10 mouse cellular contexts compared by ENCODE assay signal in the genomic region with DNA sequence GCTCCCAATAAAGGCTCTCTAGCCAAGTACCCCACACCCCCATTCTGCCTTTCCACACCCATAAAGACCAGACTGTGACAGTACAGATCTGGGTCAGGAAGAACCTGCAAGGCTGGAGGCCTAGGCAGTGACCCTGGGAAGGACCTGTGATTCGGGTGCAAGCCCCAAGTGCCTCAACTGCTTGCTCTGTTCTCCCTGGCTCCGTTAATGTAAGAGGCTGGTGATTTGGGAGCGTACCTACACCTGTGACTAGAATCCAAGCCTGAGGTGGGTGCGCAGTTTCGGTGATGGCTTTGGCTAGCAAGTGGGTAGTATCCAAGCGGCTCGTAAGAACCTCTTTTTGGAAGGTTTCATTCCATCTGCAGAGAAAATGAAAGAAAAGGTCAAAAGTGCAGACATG. TPM values are rescaled to one million over a fixed set of nuclear protein-coding genes. Genes with fewer than 3 reads are reported as not detected.
DNase-seq lines count a peak whose midpoint lies in the region; ATAC-seq and TF ChIP-seq lines count a peak whose summit lies in the region.
"Had no signal": no experiment of that assay in that cellular context is flagged by ENCODE, and none has a peak within 500 bp of the region (broad histone marks: within the 10 kb centered on the region; RNA-seq: fewer than 3 reads in every experiment).

No protein-coding gene starts in this region.

- peaks cover 3% of the 10 kb centered on the region; the same call in 1 of the 2 replicates for H3K4me1 ChIP-seq in cerebellum, adult 2 months (ENCODE audit: control insufficient read depth, insufficient read depth, low read length)
- peaks cover 29% of the 10 kb centered on the region for H3K4me1 ChIP-seq in liver, embryonic 12.5 days
- H3K4me1 ChIP-seq in liver, embryonic 11.5 days (replicated peaks; ENCODE audit: control insufficient read depth, insufficient read depth, low read length) = peaks cover 11% of the 10 kb centered on the region
- H3K4me1 ChIP-seq in intestine, embryonic 15.5 days (replicated peaks) = 0 out of 2 replicates have a peak, but pooled peaks cover 8% of the 10 kb centered on the region
- peaks cover 22% of the 10 kb centered on the region for H3K4me1 ChIP-seq in neural tube, embryonic 15.5 days

- peak; percentile 32; the same call in 1 of the 2 replicates for TF ChIP-seq POLR2A in cerebellum, adult 2 months (IDR thresholded peaks at IDR 0.05; ENCODE audit: borderline replicate concordance, insufficient read depth, low read length)

- WGBS in cerebellum, adult 2 months = 82% methylated on average over 7 of the region's 7 CpGs
- 85% methylated on average over 7 of the region's 7 CpGs for WGBS in liver, embryonic 12.5 days (ENCODE audit: insufficient replicate concordance)
- 90% methylated on average over 7 of the region's 7 CpGs for WGBS in liver, embryonic 11.5 days
- 84% methylated on average over 7 of the region's 7 CpGs for WGBS in intestine, embryonic 15.5 days
- 88% methylated on average over 7 of the region's 7 CpGs for WGBS in neural tube, embryonic 15.5 days

- H3K4me3 ChIP-seq in cerebellum, adult 2 months (replicated peaks; ENCODE audit: insufficient read depth, low read depth, low read length) = peak overlapping the region; percentile 86
- H3K4me3 ChIP-seq in liver, embryonic 12.5 days = no peak overlapping the region
- H3K4me3 ChIP-seq in liver, embryonic 11.5 days (ENCODE audit: low read depth, low read length) = no peak overlapping the region
- H3K4me3 ChIP-seq in intestine, embryonic 15.5 days (replicated peaks) = peak overlapping the region; percentile 52; the same call in 1 of the 2 replicates
- H3K4me3 ChIP-seq in neural tube, embryonic 15.5 days (replicated peaks) = peak overlapping the region; percentile 56

- DNase-seq in cerebellum, adult 2 months = peak in 1 of 2 experiments; percentile 42
- no peak for DNase-seq in cerebellum, postnatal 4 days (ENCODE audit: low spot score in 2 of 2)
- no peak for DNase-seq in liver, embryonic 11.5 days (ENCODE audit: low spot score)
- no peak for DNase-seq in T-cell, adult 2 months (ENCODE audit: low spot score)
- no peak for DNase-seq in urinary bladder, adult 18-20 months (ENCODE audit: low spot score in 2 of 2)
- DNase-seq: lung, adult 18-20 months; thymus, adult 2 months had no signal

- H3K27me3 ChIP-seq in cerebellum, adult 2 months (ENCODE audit: control insufficient read depth, insufficient read depth, low read length) = no peaks in the 10 kb centered on the region
- H3K27me3 ChIP-seq in liver, embryonic 12.5 days (replicated peaks) = peaks cover 5% of the 10 kb centered on the region; the same call in 1 of the 2 replicates
- no peaks in the 10 kb centered on the region for H3K27me3 ChIP-seq in liver, embryonic 11.5 days (replicated peaks; ENCODE audit: control insufficient read depth, insufficient read depth, low read length)
- no peaks in the 10 kb centered on the region for H3K27me3 ChIP-seq in intestine, embryonic 15.5 days (replicated peaks)
- no peaks in the 10 kb centered on the region for H3K27me3 ChIP-seq in neural tube, embryonic 15.5 days (replicated peaks)

- peaks cover 40% of the 10 kb centered on the region for H3K36me3 ChIP-seq in liver, embryonic 12.5 days
- H3K36me3 ChIP-seq in liver, embryonic 11.5 days (ENCODE audit: control insufficient read depth, insufficient read depth, low read length) = peaks cover 30% of the 10 kb centered on the region
- peaks cover 30% of the 10 kb centered on the region for H3K36me3 ChIP-seq in intestine, embryonic 15.5 days
- H3K36me3 ChIP-seq in neural tube, embryonic 15.5 days = peaks cover 44% of the 10 kb centered on the region

- peak overlapping the region; percentile 73; the same call in 1 of the 2 replicates for H3K4me2 ChIP-seq in liver, embryonic 12.5 days
- no peak overlapping the region; the same call in 1 of the 2 replicates for H3K4me2 ChIP-seq in liver, embryonic 11.5 days
- peak overlapping the region; percentile 89 for H3K4me2 ChIP-seq in intestine, embryonic 15.5 days (replicated peaks)
- peak overlapping the region; percentile 86 for H3K4me2 ChIP-seq in neural tube, embryonic 15.5 days

- H3K9me3 ChIP-seq in liver, embryonic 12.5 days (replicated peaks) = no peaks in the 10 kb centered on the region
- H3K9me3 ChIP-seq in liver, embryonic 11.5 days (ENCODE audit: control insufficient read depth, low read length) = no peaks in the 10 kb centered on the region
- H3K9me3 ChIP-seq in intestine, embryonic 15.5 days = no peaks in the 10 kb centered on the region
- no peaks in the 10 kb centered on the region for H3K9me3 ChIP-seq in neural tube, embryonic 15.5 days (replicated peaks)

- H3K27ac ChIP-seq in cerebellum, adult 2 months (ENCODE audit: insufficient read depth, low read length) = peak overlapping the region; percentile 86
- no peak overlapping the region for H3K27ac ChIP-seq in liver, embryonic 12.5 days
- H3K27ac ChIP-seq in liver, embryonic 11.5 days (ENCODE audit: low read depth, low read length) = no peak overlapping the region
- H3K27ac ChIP-seq in intestine, embryonic 15.5 days = no peak overlapping the region
- 0 out of 2 replicates have a peak overlapping the region, but pooled peaks have one; percentile 88 for H3K27ac ChIP-seq in neural tube, embryonic 15.5 days (replicated peaks)

- no peak for TF ChIP-seq CTCF in cerebellum, adult 2 months (IDR thresholded peaks at IDR 0.05; ENCODE audit: borderline replicate concordance, insufficient read depth, low read depth, low read length)

- no peak for ATAC-seq in liver, embryonic 12.5 days
- no peak for ATAC-seq in liver, embryonic 11.5 days (replicated peaks; ENCODE audit: low FRiP score)
- no peak for ATAC-seq in intestine, embryonic 15.5 days
- no peak for ATAC-seq in neural tube, embryonic 15.5 days (ENCODE audit: low FRiP score)

- no peak overlapping the region for H3K9ac ChIP-seq in liver, embryonic 12.5 days
- H3K9ac ChIP-seq in liver, embryonic 11.5 days (ENCODE audit: low read depth, low read length) = no peak overlapping the region
- no peak overlapping the region for H3K9ac ChIP-seq in intestine, embryonic 15.5 days
- peak overlapping the region; percentile 77; the same call in 1 of the 2 replicates for H3K9ac ChIP-seq in neural tube, embryonic 15.5 days (replicated peaks)

RNA-seq across cellular contexts. Expression of a gene that starts 1.1 kb away (rescaled TPM):
- 214 and 218 TPM in 2 replicates for polyA plus RNA-seq in cerebellum, adult 2 months (2012; rRNA removed)
- polyA plus RNA-seq in liver, embryonic 12.5 days (2016; fragmentation: Nextera tagmentation; extraction: Ambion mirVana) = 14.0 and 15.3 TPM in 2 replicates
- polyA plus RNA-seq in liver, embryonic 11.5 days (2014; fragmentation: Nextera tagmentation; extraction: Ambion mirVana) = 24.3 and 30.5 TPM in 2 replicates
- 73.6 and 80.3 TPM in 2 replicates for polyA plus RNA-seq in intestine, embryonic 15.5 days (2015; fragmentation: Nextera tagmentation; extraction: Ambion mirVana)
- 148 and 166 TPM in 2 replicates for polyA plus RNA-seq in neural tube, embryonic 15.5 days (2015; fragmentation: Nextera tagmentation; extraction: Ambion mirVana)

RNA-seq across cellular contexts. Expression of a gene that starts 14.2 kb away (rescaled TPM):
- 47.4 and 52.8 TPM in 2 replicates for polyA plus RNA-seq in cerebellum, adult 2 months (2012; rRNA removed)
- polyA plus RNA-seq in liver, embryonic 12.5 days (2016; fragmentation: Nextera tagmentation; extraction: Ambion mirVana) = 12.8 and 13.0 TPM in 2 replicates
- 12.6 and 14.6 TPM in 2 replicates for polyA plus RNA-seq in liver, embryonic 11.5 days (2014; fragmentation: Nextera tagmentation; extraction: Ambion mirVana)
- 15.1 and 15.4 TPM in 2 replicates for polyA plus RNA-seq in intestine, embryonic 15.5 days (2015; fragmentation: Nextera tagmentation; extraction: Ambion mirVana)
- 11.0 and 11.9 TPM in 2 replicates for polyA plus RNA-seq in neural tube, embryonic 15.5 days (2015; fragmentation: Nextera tagmentation; extraction: Ambion mirVana)

RNA-seq across cellular contexts. Expression of a gene that starts 14.8 kb away (rescaled TPM):
- polyA plus RNA-seq in cerebellum, adult 2 months (2012; rRNA removed) = 534 and 635 TPM in 2 replicates
- polyA plus RNA-seq in liver, embryonic 12.5 days (2016; fragmentation: Nextera tagmentation; extraction: Ambion mirVana) = 0.25 TPM in 2 replicates
- 0.47 and 0.60 TPM in 2 replicates for polyA plus RNA-seq in liver, embryonic 11.5 days (2014; fragmentation: Nextera tagmentation; extraction: Ambion mirVana)
- 0.18 and 0.29 TPM in 2 replicates for polyA plus RNA-seq in intestine, embryonic 15.5 days (2015; fragmentation: Nextera tagmentation; extraction: Ambion mirVana)
- 0.45 and 0.58 TPM in 2 replicates for polyA plus RNA-seq in neural tube, embryonic 15.5 days (2015; fragmentation: Nextera tagmentation; extraction: Ambion mirVana)

RNA-seq across cellular contexts. Expression of a gene that starts 45.1 kb away (rescaled TPM):
- 4.5 and 4.8 TPM in 2 replicates for polyA plus RNA-seq in cerebellum, adult 2 months (2012; rRNA removed)
- polyA plus RNA-seq in liver, embryonic 12.5 days (2016; fragmentation: Nextera tagmentation; extraction: Ambion mirVana) = 7.0 and 8.2 TPM in 2 replicates
- polyA plus RNA-seq in liver, embryonic 11.5 days (2014; fragmentation: Nextera tagmentation; extraction: Ambion mirVana) = 12.0 and 12.2 TPM in 2 replicates
- 14.5 and 18.3 TPM in 2 replicates for polyA plus RNA-seq in intestine, embryonic 15.5 days (2015; fragmentation: Nextera tagmentation; extraction: Ambion mirVana)
- polyA plus RNA-seq in neural tube, embryonic 15.5 days (2015; fragmentation: Nextera tagmentation; extraction: Ambion mirVana) = 9.5 and 10.8 TPM in 2 replicates

RNA-seq across cellular contexts. Expression of a gene that starts 45.5 kb away (rescaled TPM):
- polyA plus RNA-seq in cerebellum, adult 2 months (2012; rRNA removed) = not detected in 2 replicates
- polyA plus RNA-seq in liver, embryonic 12.5 days (2016; fragmentation: Nextera tagmentation; extraction: Ambion mirVana) = not detected in 2 replicates
- not detected in 2 replicates for polyA plus RNA-seq in liver, embryonic 11.5 days (2014; fragmentation: Nextera tagmentation; extraction: Ambion mirVana)
- polyA plus RNA-seq in intestine, embryonic 15.5 days (2015; fragmentation: Nextera tagmentation; extraction: Ambion mirVana) = 1.9 and 3.3 TPM in 2 replicates
- 1.7 and 3.5 TPM in 2 replicates for polyA plus RNA-seq in neural tube, embryonic 15.5 days (2015; fragmentation: Nextera tagmentation; extraction: Ambion mirVana)

Comparison
In these comparisons a context has a peak if more than half of its experiments do, and no peak if none do; other contexts are left out.
1. H3K27ac ChIP-seq: peak in cerebellum, adult 2 months (single experiment) and neural tube, embryonic 15.5 days (single experiment); none in liver, embryonic 12.5 days (single experiment), liver, embryonic 11.5 days (single experiment) and intestine, embryonic 15.5 days (single experiment).
2. H3K4me3 ChIP-seq: peak in cerebellum, adult 2 months (single experiment), intestine, embryonic 15.5 days (single experiment) and neural tube, embryonic 15.5 days (single experiment); none in liver, embryonic 12.5 days (single experiment) and liver, embryonic 11.5 days (single experiment).
3. RNA of a gene that starts 14.8 kb away (polyA plus RNA-seq): 534 to 635 TPM in cerebellum, adult 2 months; 0.45 to 0.58 TPM in neural tube, embryonic 15.5 days, 0.47 to 0.60 TPM in liver, embryonic 11.5 days, 0.25 TPM in liver, embryonic 12.5 days and 0.18 to 0.29 TPM in intestine, embryonic 15.5 days; every median in the first group is over 100 times any median in the second.